Mouse (Mus musculus) layer of hippocampus, adult 2 months (tissue): Measurements from ENCODE around the gene Gm8332. TPM values are rescaled to one million over a fixed set of nuclear protein-coding genes. Genes with fewer than 3 reads are reported as not detected.
"Not testable (repeated sequence)": the region's sequence is repeated elsewhere in the genome, so short reads cannot be mapped to it uniquely, and the experiment has no call there.

ENCODE experiments used
- DNase-seq, 2 experiments: peaks; one replicate each; pipeline ENCODE4 v3.0.0; 2022; ENCODE audit warnings: low spot score in 2 of 2
- H3K27ac ChIP-seq: fragments of 200-600 bp; 2 replicates; pipeline ENCODE4 v1.8.1; 2022
- H3K4me3 ChIP-seq: fragments of 200-600 bp; 2 replicates; pipeline ENCODE4 v1.8.1; 2022; ENCODE audit warnings: mild to moderate bottlenecking
- CTCF ChIP-seq: fragments of 200-600 bp; conservative IDR thresholded peaks from 2 replicates; pipeline ENCODE4 v1.8.1; 2022; ENCODE audit warnings: antibody characterized with exemption, mild to moderate bottlenecking, moderate library complexity
- long read RNA-seq, 2 experiments: library from polyadenylated mRNA; stranded (forward); transcript quantifications; one replicate each; pipeline ENCODE4 v2.0.0; 2021; ENCODE audit warnings: borderline mapping rate in 2 of 2
- total RNA-seq, 2 experiments: library from RNA; stranded (reverse); gene quantifications; 2 replicates each; pipeline ENCODE4 v1.2.3; 2021

The Gm8332 gene
- total RNA-seq: not detected
- long read RNA-seq, experiment 1: 0 reads
- long read RNA-seq, experiment 2: 0 reads

- not testable (repeated sequence) for H3K4me3 ChIP-seq, H3K27ac ChIP-seq, DNase-seq
Observed at GRCm38 (mm10) chr12:88250000-88250399, at the start of gene Gm8332. Gm8332 (minus strand) TSS chr12:88250100.

DNA sequence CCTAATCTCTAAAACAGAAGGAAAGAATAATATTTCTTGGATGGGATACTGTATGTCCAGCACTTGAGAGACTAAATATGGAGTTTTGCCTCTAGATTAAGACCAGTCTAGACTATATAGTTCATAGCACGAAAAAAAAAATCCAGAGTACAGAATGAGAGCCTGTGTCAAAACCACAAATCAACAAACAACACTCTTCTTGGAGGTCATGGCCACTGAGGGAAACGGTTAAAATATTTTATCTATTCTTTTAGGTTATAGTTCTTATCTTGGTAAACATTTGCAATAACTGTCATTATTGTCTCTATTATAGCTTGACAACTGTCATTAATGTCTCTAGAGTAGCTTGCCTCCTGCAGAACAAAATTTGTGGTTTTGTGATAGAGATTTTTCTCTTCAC lies 47.3 kb upstream of the Gm8332 start:
- DNase-seq, H3K4me3 ChIP-seq, H3K27ac ChIP-seq: not testable (repeated sequence)

DNA sequence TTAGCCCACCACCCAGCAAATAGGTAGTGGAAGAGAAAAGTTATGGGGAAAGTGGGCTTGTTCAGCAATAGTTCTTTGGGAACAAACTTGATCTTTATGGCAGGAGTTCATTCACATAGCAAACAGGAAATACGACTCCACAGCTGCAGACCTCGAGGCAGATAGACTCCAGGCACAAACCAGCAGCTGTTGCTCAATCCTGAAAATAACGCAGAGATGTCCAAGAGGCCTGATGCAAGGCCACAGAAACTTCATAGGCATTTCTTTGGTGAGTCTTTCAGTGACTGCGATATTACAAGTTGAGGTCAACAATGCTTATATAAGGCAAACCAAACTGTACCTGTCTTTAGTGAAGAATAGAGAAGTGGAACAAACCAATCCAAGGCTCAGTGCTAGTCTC lies 43.2 kb upstream of the Gm8332 start:
- H3K27ac ChIP-seq: not testable (repeated sequence)

DNA sequence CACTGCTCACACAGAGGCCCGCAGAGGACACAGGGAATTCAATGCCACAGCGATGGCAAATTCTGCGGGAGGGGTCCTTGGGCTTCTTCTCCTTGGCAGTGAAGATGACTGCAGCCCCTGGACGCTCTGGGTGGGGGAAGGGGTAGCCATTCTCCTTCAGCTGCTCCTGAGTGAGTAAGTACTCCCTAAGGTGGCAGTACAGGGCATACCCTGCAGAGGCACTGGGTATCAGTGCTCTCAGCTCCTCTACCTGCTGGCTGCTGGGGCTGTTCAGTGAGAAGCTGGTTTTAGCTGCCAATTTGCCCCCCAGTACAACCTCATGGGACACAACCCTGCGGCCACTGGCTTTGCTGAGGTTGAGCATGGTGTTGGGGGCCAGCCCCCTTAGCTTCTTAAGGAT lies 35.3 kb upstream of the Gm8332 start:
- not testable (repeated sequence) for DNase-seq, H3K4me3 ChIP-seq, H3K27ac ChIP-seq

More for the DNA sequence above, 43.2 kb upstream of the Gm8332 start:
- not testable (repeated sequence) for DNase-seq, H3K4me3 ChIP-seq

- H3K27ac ChIP-seq, DNase-seq: not testable (repeated sequence)
Observed at GRCm38 (mm10) chr12:88274400-88274799, 24.5 kb upstream of the Gm8332 start, which contains the start of gene Gm5662. Gm5662 (minus strand) TSS chr12:88274500.

GRCm38 (mm10) chr12:88257241-88257640 lies 7.3 kb upstream of the Gm8332 start:
- no peak for TF ChIP-seq CTCF
- H3K27ac ChIP-seq: no peak overlapping the region
- DNase-seq: no peak
- H3K4me3 ChIP-seq: no peak overlapping the region

More at GRCm38 (mm10) chr12:88274400-88274799, 24.5 kb upstream of the Gm8332 start, which contains the start of gene Gm5662:
- H3K4me3 ChIP-seq: not testable (repeated sequence)

DNA sequence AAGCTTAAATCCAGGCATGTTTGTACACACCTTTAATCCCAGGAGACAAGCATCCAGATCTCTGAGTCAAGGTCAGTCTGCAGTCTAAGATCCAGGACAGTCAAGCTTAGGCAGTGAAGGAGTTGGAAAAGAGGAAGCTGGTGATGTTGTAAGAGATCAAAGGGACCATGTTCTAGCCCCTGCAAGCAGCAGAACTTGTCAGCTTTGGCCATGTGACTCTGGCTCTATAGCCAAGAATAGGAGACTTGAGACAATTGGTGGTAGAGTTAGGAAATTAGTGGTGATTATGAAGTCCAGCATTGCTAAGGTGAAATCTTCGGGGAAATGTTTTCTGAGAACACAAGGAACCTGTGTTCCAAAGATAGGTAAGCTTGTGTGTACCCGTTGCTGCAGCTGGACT lies 6.0 kb upstream of the Gm8332 start:
- not testable (repeated sequence) for H3K27ac ChIP-seq, DNase-seq, H3K4me3 ChIP-seq

DNA sequence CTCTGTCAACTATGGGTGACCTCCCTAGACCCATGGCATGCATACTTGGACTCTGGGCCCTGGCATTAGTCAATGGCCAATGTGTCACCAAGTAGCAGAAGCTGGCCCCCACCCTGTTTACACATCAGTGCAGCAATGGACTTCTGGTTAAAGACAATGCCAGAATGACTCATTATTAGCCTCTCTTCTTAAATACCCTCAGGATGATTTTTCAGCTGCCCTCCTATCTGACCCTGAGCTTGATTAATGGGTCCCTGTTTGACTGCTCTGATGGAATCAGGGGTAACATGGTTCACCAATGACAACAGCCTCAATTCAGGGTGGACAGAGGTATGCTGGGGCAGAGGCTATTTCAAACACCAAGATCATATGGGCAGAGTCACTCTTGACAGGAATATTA lies 4.1 kb downstream of the Gm8332 start:
- not testable (repeated sequence) for H3K27ac ChIP-seq, H3K4me3 ChIP-seq, DNase-seq

DNA sequence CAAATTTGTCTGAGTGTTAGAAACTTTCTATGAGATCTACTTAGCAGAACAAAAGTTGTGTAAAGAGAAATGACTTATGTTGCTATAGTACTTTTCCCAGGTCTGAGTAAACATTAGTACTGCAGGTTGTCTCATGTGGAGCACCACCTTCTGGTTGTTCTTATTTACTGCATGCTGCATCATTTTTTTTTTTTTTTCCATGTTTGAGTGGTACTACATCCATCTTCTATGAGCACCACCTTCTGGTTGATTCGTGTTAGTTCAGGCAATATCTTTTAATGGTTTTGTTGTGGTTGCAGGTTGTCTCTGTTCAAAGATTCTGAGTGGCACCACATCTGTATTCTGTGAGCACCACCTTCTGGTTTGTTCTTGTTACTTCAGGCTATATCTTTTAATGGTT lies 7.0 kb downstream of the Gm8332 start:
- H3K4me3 ChIP-seq, H3K27ac ChIP-seq, DNase-seq: not testable (repeated sequence)

DNA sequence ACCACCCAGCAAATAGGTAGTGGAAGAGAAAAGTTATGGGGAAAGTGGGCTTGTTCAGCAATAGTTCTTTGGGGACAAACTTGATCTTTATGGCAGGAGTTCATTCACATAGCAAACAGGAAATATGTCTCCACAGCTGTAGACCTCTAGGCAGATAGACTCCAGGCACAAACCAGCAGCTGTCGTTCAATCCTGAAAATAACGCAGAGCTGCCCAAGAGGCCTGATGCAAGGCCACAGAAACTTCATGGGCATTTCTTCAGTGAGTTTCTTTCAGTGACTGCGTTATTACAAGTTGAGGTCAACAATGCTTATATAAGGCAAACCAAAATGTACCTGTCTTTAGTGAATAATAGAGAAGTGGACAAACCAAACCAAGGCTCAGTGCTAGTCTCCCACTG lies 30.5 kb downstream of the Gm8332 start:
- DNase-seq: no peak
- Histone ChIP-seq H3K4me3 (no peak overlapping the region), H3K27ac (no peak overlapping the region)
- no peak for TF ChIP-seq CTCF

GRCm38 (mm10) chr12:88218059-88218458 lies 31.8 kb downstream of the Gm8332 start:
- not testable (repeated sequence) for DNase-seq, H3K4me3 ChIP-seq, H3K27ac ChIP-seq

- TF ChIP-seq CTCF: no peak
- no peak overlapping the region for H3K4me3 ChIP-seq
- DNase-seq: no peak
- no peak overlapping the region for H3K27ac ChIP-seq
Observed at GRCm38 (mm10) chr12:88214641-88215040, 35.3 kb downstream of the Gm8332 start.

GRCm38 (mm10) chr12:88211458-88211857 lies 38.4 kb downstream of the Gm8332 start:
- not testable (repeated sequence) for H3K27ac ChIP-seq, H3K4me3 ChIP-seq, DNase-seq

DNA sequence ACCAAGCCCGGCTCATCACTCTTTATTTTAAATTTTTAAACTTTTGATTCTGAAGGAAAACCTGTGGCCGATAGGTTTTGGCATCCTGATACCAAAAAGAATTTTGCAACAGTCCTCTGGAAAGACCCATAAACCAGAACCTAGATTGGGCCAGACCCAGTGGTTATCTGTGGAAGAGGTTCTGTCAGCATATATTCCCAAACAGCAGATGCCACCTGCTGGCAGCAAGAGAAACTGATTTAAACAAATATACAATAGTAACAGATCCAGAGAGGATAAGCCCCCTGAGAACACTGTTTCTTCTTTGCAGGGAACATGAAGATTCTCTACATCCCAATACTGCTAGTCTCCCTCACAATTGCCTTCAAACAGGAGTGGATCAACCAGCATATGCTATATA lies 47.0 kb downstream of the Gm8332 start:
- Histone ChIP-seq H3K4me3 (no peak overlapping the region), H3K27ac (no peak overlapping the region)
- no peak for DNase-seq
- peak; percentile 46 for TF ChIP-seq CTCF

Other genes starting within 250 kb of the Gm8332 start
- not detected for gene Gm2075, start 238.3 kb downstream of the Gm8332 start, total RNA-seq
- gene Gm6803, start 231.3 kb downstream of the Gm8332 start, total RNA-seq: not detected
- gene Gm2056, start 223.1 kb downstream of the Gm8332 start, total RNA-seq: not detected
- gene Gm16368, start 166.4 kb downstream of the Gm8332 start, total RNA-seq: not detected
- not detected for gene Gm10436, start 68.0 kb downstream of the Gm8332 start, total RNA-seq
- gene Gm5662, start 24.4 kb upstream of the Gm8332 start, total RNA-seq: not detected
- not detected for gene Gm5039, start 73.9 kb upstream of the Gm8332 start, total RNA-seq
- gene Adck1, start 110.5 kb upstream of the Gm8332 start, total RNA-seq: 10 to 100 TPM; 32.3 to 32.4 TPM